Mouse (Mus musculus): ENCODE data around the gene Ints3.

DNA sequence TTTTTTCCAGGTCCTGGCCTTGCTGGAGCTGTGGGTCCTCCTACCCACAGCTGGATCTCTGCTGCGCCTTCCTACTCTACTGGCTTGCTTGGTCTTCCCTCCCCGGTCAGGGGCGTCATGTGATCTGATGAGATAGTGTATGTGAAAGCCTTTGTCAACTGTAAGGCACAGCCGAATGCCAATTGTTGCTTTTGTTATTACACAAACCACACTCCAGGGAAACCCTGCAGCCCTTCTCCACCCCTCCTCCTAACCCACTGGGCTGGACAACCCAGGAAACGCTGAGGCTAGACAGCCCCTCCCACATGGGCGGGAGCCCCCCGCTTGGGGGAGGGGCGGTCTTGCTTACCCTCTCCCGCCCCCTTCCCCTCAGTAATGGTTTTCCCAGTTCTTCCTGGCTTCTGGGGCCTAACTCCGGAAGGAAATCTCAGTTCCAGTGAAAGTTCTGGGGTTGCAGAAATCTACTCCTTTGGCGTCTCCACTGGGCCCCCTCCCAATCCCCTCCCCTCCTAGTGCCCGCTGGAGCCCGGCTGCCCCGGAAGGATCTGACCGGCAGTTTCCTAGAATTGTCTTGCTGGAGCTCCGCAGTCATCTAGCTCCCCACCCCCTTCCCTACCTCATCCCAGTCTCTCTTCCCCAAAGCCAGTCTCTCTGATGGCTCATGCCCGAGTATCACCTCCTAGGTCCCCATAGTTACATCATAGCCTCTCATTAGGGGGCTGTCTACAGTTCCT lies 13.1 kb upstream of the Ints3 start:
- TF ChIP-seq USF1 (IDR thresholded peaks at IDR 0.05; ENCODE audit: low read depth) (peak; percentile 74), CTCF (IDR thresholded peaks at IDR 0.05; ENCODE audit: control insufficient read depth, insufficient read depth, insufficient read length) (no peak), MAX (IDR thresholded peaks at IDR 0.05) (no peak), CEBPB (IDR thresholded peaks at IDR 0.05; ENCODE audit: low read depth) (no peak)

Data from C2C12 (cell line).